Mouse (Mus musculus) ovary, adult 10 weeks (tissue): Measurements from ENCODE around the gene Elp4. TPM values are rescaled to one million over a fixed set of nuclear protein-coding genes. Genes with fewer than 3 reads are reported as not detected.

Experiments used
- polyA plus RNA-seq: library from polyadenylated mRNA; stranded (reverse); fragments of 350-450 nt; fragmentation: Illumina TruSeq; extraction: RNeasy Lipid Tissue Mini Kit (QIAGEN cat#74804); gene quantifications from one replicate; pipeline ENCODE4 v1.2.3, GENCODE M21; 2014

Elp4 gene
- polyA plus RNA-seq = 38.1 TPM

DNA sequence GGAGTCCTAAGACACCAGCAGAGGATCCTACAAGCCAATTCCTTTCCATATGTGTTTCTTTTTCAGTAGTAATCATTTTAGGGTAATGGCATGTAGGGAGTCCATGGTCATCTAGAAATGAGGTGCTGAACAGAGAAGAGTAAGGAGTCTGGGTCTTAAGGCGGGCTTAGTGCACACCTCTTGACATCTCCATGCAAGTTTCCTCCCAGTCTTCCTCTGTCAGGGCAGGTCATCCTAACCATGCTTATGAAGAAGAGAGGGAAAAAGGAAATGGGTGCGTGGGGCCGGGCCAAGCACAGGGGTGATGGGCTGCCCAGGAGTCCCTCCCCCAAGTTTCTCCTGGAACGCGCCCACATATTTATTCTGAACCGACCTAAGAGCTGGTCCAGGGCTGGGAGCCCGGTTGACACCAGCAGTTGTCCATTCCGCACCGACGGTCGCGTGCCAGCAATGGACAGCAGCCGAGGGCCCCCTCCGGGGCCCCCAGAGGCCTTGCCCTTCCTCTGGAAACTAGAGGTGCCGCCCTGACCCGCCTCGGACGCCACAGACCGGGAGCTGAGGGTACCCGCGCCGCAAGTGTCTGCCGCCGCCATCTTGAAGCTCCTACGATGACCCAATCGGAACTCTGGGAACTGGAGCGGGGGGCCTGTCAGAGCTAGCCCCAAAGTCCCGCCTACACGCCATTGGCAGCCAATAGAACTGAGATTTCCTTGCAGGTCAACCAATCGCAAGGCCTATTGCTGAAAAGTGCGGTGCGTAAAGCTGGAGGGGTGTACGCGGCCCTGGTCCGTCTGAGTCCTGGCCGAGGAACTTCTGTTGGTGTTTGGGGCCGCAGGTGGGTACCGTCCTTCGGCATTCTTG, at the start of gene Elp4, which contains the start of gene Immp1l:
Gene Elp4 (minus strand): TSS at position 669 of the 861 bp plus-strand sequence.
Gene Immp1l (plus strand): TSS at position 743 of the 861 bp plus-strand sequence.

GRCm38 (mm10) chr2:105668271-105669270, 235.8 kb downstream of the Elp4 start, which contains the start of gene Pax6:
TSS of gene Pax6 (plus strand) at chr2:105668900.

Other genes with a start within 250 kb of the Elp4 start
- gene Pax6, start 235.7 kb downstream of the Elp4 start, polyA plus RNA-seq = not detected
- gene Immp1l, start 74 bp upstream of the Elp4 start, polyA plus RNA-seq = 194 TPM
- 23.3 TPM for gene Dnajc24, start 99.0 kb upstream of the Elp4 start, polyA plus RNA-seq